Mouse (Mus musculus): ENCODE data around the gene Ccdc173. TPM values are rescaled to one million over a fixed set of nuclear protein-coding genes. Genes with fewer than 3 reads are reported as not detected.
"Not testable (repeated sequence)": the region's sequence is repeated elsewhere in the genome, so short reads cannot be mapped to it uniquely, and the experiment has no call there.

Ccdc173 gene
- polyA plus RNA-seq, 1 experiment from 2014 or later: 3.5 TPM

- peaks cover 8% of the 10 kb centered on the region; the same call in 1 of the 2 replicates for H3K36me3 ChIP-seq
- no peak overlapping the region for H3K4me3 ChIP-seq
- H3K9me3 ChIP-seq (replicated peaks): no peaks in the 10 kb centered on the region
- no peak for DNase-seq (ENCODE audit: low spot score)
- no peaks in the 10 kb centered on the region for H3K27me3 ChIP-seq (ENCODE audit: low read depth, poor library complexity, severe bottlenecking)
- H3K4me1 ChIP-seq: peaks cover 36% of the 10 kb centered on the region
- H3K27ac ChIP-seq (replicated peaks): no peak overlapping the region
- 78% methylated on average over 1 of the region's 1 CpGs for WGBS
Measured at GRCm38 (mm10) chr2:69820201-69820600, 30.8 kb upstream of the Ccdc173 start.

GRCm38 (mm10) chr2:69818350-69819085, 29.1 kb upstream of the Ccdc173 start:
- DNase-seq (ENCODE audit: low spot score): no peak
- WGBS: 82% methylated on average over 9 of the region's 9 CpGs
- H3K27ac ChIP-seq (replicated peaks): no peak overlapping the region

DNA sequence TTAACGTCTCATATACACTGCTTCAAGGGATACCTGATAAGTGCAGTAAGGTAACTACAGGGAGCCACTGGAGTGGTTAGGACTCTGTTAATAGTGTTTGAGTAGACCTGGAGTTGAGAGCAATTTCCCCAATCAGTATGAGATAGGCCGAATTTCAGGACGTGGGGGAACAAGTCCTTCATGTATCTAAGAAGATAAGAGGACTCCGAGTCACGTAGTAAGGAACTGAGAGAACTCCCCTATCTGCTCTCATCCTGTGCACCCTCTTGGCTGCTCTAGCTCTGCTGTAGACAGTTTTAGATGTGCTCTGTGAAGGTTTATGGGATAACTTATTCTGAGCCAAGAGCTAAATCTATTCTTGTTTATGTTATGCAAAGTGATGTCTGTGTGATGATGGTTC, 27.2 kb upstream of the Ccdc173 start:
- Histone ChIP-seq H3K27ac (replicated peaks) (no peak overlapping the region), H3K4me1 (peaks cover 1% of the 10 kb centered on the region), H3K4me3 (no peak overlapping the region), H3K27me3 (ENCODE audit: low read depth, poor library complexity, severe bottlenecking) (no peaks in the 10 kb centered on the region), H3K36me3 (no peaks in the 10 kb centered on the region), H3K9me3 (replicated peaks) (no peaks in the 10 kb centered on the region)
- no peak for DNase-seq (ENCODE audit: low spot score)
- 92% methylated on average over 5 of the region's 5 CpGs for WGBS

More at GRCm38 (mm10) chr2:69818350-69819085, 29.1 kb upstream of the Ccdc173 start:
- H3K36me3 ChIP-seq: no peaks in the 10 kb centered on the region
- no peak overlapping the region for H3K4me3 ChIP-seq
- H3K9me3 ChIP-seq (replicated peaks): no peaks in the 10 kb centered on the region
- H3K27me3 ChIP-seq (ENCODE audit: low read depth, poor library complexity, severe bottlenecking): no peaks in the 10 kb centered on the region
- peaks cover 21% of the 10 kb centered on the region for H3K4me1 ChIP-seq

- not testable (repeated sequence) for H3K36me3 ChIP-seq; H3K27me3 ChIP-seq (ENCODE audit: low read depth, poor library complexity, severe bottlenecking); H3K9me3 ChIP-seq (replicated peaks); DNase-seq (ENCODE audit: low spot score); H3K27ac ChIP-seq (replicated peaks); H3K4me3 ChIP-seq
- peaks cover 22% of the 10 kb centered on the region for H3K4me1 ChIP-seq
- 61% methylated on average over 7 of the region's 7 CpGs for WGBS
Measured at GRCm38 (mm10) chr2:69811349-69811748, 22.0 kb upstream of the Ccdc173 start.

GRCm38 (mm10) chr2:69810169-69810568, 20.8 kb upstream of the Ccdc173 start:
- Histone ChIP-seq H3K4me1 (peaks cover 22% of the 10 kb centered on the region), H3K27me3 (ENCODE audit: low read depth, poor library complexity, severe bottlenecking) (no peaks in the 10 kb centered on the region), H3K36me3 (no peaks in the 10 kb centered on the region), H3K4me3 (no peak overlapping the region), H3K27ac (replicated peaks) (peak overlapping the region; percentile 52), H3K9me3 (replicated peaks) (no peaks in the 10 kb centered on the region)
- DNase-seq (ENCODE audit: low spot score): no peak
- 68% methylated on average over 15 of the region's 15 CpGs for WGBS

GRCm38 (mm10) chr2:69804663-69805062, 15.3 kb upstream of the Ccdc173 start:
- peaks cover 15% of the 10 kb centered on the region for H3K4me1 ChIP-seq
- 90% methylated on average over 9 of the region's 9 CpGs for WGBS
- H3K9me3 ChIP-seq (replicated peaks); DNase-seq (ENCODE audit: low spot score); H3K36me3 ChIP-seq; H3K27ac ChIP-seq (replicated peaks); H3K4me3 ChIP-seq; H3K27me3 ChIP-seq (ENCODE audit: low read depth, poor library complexity, severe bottlenecking): not testable (repeated sequence)

DNA sequence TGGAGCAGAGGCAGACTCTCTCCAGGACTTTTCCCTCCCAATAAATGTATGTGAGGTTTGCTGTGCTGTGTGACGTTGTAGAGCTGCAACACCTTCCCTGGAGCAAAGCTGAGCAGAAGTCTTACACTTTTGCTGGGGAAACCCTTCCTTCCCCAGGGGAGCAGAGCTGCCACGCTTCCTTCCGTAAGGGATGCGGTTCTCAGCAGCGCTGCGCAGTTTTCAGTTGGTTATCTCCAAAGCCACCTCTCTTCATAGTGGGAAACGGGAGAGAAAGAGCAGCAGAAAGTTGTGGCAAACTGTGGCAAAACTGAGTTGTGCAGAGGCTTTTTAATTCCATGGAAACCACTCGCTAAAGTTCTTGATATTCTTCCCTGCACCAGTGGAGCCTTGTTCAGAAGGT, 14.4 kb upstream of the Ccdc173 start:
- no peak for DNase-seq (ENCODE audit: low spot score)
- Histone ChIP-seq H3K9me3 (replicated peaks) (no peaks in the 10 kb centered on the region; the same call in 1 of the 2 replicates), H3K36me3 (no peaks in the 10 kb centered on the region), H3K27ac (replicated peaks) (no peak overlapping the region), H3K4me1 (peaks cover 6% of the 10 kb centered on the region), H3K4me3 (no peak overlapping the region), H3K27me3 (ENCODE audit: low read depth, poor library complexity, severe bottlenecking) (0 out of 2 replicates have a peak, but pooled peaks cover 3% of the 10 kb centered on the region)
- WGBS: 70% methylated on average over 8 of the region's 8 CpGs

DNA sequence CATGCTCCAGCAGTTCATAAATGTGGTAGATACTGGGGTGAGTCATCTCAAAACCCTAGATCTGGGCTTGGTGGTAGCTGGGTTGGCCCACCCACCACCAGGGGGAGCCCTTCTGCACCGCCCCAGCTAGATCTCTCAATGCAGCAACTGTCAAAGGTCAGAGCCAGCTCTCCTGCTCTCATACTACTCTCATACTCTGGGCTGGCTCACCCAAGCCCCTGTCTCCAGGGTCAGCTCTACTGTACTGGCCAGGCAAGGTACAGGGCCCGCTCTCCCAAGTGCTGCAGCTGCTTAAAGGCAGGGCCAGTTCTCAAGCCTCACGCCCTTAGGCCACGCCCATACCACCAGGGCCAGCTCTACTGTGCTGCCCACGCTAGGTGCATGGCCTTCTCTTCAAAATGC, 13.5 kb upstream of the Ccdc173 start:
- Histone ChIP-seq H3K9me3 (replicated peaks) (no peaks in the 10 kb centered on the region; the same call in 1 of the 2 replicates), H3K27ac (replicated peaks) (no peak overlapping the region), H3K36me3 (peaks cover 4% of the 10 kb centered on the region), H3K27me3 (ENCODE audit: low read depth, poor library complexity, severe bottlenecking) (0 out of 2 replicates have a peak, but pooled peaks cover 3% of the 10 kb centered on the region), H3K4me1 (no peaks in the 10 kb centered on the region), H3K4me3 (no peak overlapping the region)
- 61% methylated on average over 5 of the region's 5 CpGs for WGBS
- DNase-seq (ENCODE audit: low spot score): peak; percentile 44

DNA sequence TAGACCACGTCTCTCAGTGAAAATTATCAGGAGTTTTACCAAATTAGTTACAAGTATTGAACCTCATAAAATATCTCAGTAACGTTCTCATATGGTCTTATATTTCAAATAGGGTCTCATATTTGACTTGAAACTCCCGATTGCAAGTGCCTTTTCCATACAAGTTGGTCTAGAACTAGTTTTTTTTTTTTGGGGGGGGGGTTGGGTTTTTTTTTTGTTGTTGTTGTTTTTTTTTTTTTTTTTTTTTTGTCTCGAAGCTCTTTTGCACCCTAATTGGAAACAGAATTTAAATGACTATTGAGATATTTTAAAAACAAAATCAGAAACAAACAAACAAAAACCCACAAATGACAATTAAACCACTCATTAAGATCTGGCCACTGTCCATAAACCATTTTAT, 1.3 kb upstream of the Ccdc173 start:
- H3K27me3 ChIP-seq (ENCODE audit: low read depth, poor library complexity, severe bottlenecking): no peaks in the 10 kb centered on the region
- no peak overlapping the region for H3K27ac ChIP-seq (replicated peaks)
- WGBS: 69% methylated on average over 4 of the region's 4 CpGs
- H3K4me1 ChIP-seq: peaks cover 17% of the 10 kb centered on the region
- no peaks in the 10 kb centered on the region for H3K9me3 ChIP-seq (replicated peaks)
- H3K4me3 ChIP-seq: peak overlapping the region; percentile 71; the same call in 1 of the 2 replicates
- H3K36me3 ChIP-seq: peaks cover 50% of the 10 kb centered on the region
- no peak for DNase-seq (ENCODE audit: low spot score)

DNA sequence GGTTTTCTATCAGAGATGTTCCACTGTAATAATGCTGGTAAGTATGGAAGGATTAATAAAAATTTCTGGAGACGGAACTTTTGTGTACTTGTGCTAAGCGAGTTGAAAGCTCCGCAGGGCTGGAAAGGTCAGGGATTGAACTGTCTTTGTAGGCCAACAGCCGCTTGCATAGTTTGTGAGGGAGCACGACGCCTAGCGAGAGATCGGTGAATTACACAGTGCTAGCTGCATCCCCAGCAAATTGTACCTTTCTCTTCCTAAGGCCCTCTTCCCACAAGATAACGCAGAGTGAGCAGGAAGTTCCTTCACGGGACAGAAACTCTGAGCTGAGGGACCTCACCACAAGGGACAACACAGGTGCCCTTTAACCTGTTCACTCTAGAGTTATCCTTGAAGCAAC, 910 bp upstream of the Ccdc173 start:
- H3K36me3 ChIP-seq: peaks cover 50% of the 10 kb centered on the region
- H3K9me3 ChIP-seq (replicated peaks): no peaks in the 10 kb centered on the region
- peaks cover 17% of the 10 kb centered on the region for H3K4me1 ChIP-seq
- DNase-seq (ENCODE audit: low spot score): peak; percentile 85
- peak overlapping the region; percentile 71 for H3K4me3 ChIP-seq
- 1% methylated on average over 10 of the region's 10 CpGs for WGBS
- H3K27me3 ChIP-seq (ENCODE audit: low read depth, poor library complexity, severe bottlenecking): no peaks in the 10 kb centered on the region
- peak overlapping the region; percentile 90; the same call in 1 of the 2 replicates for H3K27ac ChIP-seq (replicated peaks)

GRCm38 (mm10) chr2:69788974-69789373, 401 bp downstream of the Ccdc173 start:
- H3K27me3 ChIP-seq (ENCODE audit: low read depth, poor library complexity, severe bottlenecking): no peaks in the 10 kb centered on the region
- H3K9me3 ChIP-seq (replicated peaks): no peaks in the 10 kb centered on the region
- no peak for DNase-seq (ENCODE audit: low spot score)
- H3K4me1 ChIP-seq: peaks cover 17% of the 10 kb centered on the region
- H3K4me3 ChIP-seq: peak overlapping the region; percentile 71
- 28% methylated on average over 9 of the region's 9 CpGs for WGBS
- peaks cover 48% of the 10 kb centered on the region for H3K36me3 ChIP-seq
- H3K27ac ChIP-seq (replicated peaks): peak overlapping the region; percentile 90

DNA sequence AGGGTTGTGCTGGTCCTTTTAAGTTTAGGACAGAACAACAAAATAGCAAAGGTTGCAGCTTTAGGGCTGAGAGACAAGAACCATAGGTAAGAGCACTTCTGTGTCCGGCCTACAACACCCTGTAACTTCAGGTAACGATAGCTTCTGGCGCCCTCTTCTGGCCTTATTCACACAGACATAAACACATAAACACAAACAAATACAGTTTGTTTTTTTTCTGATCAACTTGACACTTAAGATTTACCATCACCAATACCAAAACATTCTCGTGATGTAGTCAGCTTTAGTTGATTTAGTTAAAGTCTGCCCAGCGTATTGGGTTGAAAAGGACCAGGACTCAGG, 10.6 kb downstream of the Ccdc173 start:
- Histone ChIP-seq H3K4me3 (no peak overlapping the region), H3K27me3 (ENCODE audit: low read depth, poor library complexity, severe bottlenecking) (no peaks in the 10 kb centered on the region), H3K36me3 (peaks cover 48% of the 10 kb centered on the region), H3K9me3 (replicated peaks) (no peaks in the 10 kb centered on the region), H3K27ac (replicated peaks) (no peak overlapping the region), H3K4me1 (no peaks in the 10 kb centered on the region)
- 48% methylated on average over 5 of the region's 5 CpGs for WGBS
- DNase-seq (ENCODE audit: low spot score): no peak

DNA sequence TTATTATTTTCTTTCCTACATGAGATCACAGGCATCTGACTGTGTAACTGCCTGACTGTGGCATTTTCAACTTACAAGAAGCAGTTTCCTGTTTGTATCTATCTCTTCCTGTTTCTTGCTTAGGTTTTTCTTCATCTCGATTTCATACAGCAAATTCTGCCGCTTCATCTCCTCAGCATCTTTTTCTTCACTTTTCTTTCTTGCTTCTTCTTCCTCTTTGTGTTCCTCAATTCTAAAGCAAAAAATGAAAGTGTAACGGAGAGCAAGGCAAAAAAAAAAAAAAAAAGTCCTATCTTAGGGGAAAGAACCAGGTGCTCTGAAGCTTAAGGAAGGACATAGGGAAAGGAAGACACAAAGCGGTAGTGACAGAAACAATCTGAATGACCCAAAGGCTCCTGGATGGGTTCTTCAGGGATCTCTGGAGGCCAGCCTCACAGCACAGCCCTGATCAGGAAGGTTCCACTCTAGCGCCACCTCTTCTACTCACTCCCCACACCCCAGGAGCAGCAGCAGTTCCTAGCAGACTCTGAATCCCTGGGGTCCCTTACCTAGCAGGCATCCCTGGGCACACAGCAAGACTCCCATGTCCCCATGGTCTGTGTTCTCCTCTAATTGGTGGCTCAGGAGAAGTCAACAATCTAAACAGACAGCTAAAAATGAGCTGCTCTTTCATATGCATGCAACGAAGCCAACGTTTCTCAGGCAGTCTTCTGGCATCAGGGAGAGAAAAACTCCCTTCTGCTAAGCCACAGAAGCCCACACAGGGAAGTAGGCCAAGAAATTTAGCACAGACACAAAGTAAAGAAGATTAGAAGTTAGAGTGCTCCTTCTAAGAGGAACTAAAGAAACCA, 11.2 kb downstream of the Ccdc173 start:
- Histone ChIP-seq H3K27ac (replicated peaks) (no peak overlapping the region), H3K9me3 (replicated peaks) (no peaks in the 10 kb centered on the region), H3K4me1 (no peaks in the 10 kb centered on the region), H3K4me3 (no peak overlapping the region), H3K36me3 (peaks cover 54% of the 10 kb centered on the region), H3K27me3 (ENCODE audit: low read depth, poor library complexity, severe bottlenecking) (no peaks in the 10 kb centered on the region)
- WGBS: 78% methylated on average over 7 of the region's 7 CpGs
- no peak for DNase-seq (ENCODE audit: low spot score)

Measured in midbrain, embryonic 10.5 days (tissue).